Mouse (Mus musculus) embryo, embryonic 10.5 days (tissue): Measurements from ENCODE around the gene Cda.
A peak's percentile ranks its signal among the peaks of the same experiment; 100 is the strongest.

Experiments
- DNase-seq: peaks from one replicate; pipeline ENCODE4 v3.0.0-alpha.2; 2015; ENCODE audit warnings: low spot score

The Cda gene

DNA sequence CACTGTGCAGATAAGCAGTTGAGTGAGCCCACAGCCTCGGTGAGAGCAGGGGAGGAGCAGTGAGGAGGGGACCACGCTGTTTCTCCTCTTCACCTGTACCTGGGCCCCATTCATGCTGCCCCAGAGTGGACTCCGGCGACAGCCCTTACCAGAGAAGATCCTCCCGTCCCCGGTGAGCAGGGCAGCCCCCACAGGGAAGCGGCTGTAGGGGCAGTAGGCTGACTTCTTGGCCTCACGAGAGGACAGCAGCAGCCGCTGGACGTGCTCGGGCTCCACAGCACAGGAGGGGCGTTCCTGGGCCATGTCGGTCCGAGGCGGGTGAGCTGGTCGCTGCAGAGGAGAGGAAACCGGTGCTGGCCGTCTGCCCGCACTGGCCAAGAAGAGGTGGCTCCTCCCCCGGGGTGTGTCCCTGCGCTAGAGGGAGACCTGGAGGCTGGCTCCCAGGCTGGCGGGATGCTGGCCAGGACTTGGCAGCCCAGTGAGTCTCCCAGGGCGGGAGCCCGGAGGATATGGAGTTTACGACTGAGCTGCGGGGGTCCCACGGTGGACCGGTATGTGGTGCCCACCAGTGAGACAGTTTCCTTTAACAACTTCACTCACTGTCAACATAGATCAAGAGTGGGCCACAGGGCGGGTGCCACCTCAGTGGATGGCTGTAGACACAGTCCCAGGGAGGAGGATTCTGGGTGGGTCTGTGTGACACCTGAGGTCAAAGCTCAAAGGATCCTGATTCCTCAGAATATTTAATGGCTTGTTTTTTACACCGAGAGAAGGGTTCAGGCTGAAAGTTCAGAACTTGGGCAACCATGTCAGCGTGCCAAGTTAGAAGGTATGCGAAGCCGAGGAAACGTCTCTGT, at the start of gene Cda:
Gene Cda (minus strand): TSS at position 352 of the 857 bp plus-strand sequence.
- peak; percentile 83 for DNase-seq

DNA sequence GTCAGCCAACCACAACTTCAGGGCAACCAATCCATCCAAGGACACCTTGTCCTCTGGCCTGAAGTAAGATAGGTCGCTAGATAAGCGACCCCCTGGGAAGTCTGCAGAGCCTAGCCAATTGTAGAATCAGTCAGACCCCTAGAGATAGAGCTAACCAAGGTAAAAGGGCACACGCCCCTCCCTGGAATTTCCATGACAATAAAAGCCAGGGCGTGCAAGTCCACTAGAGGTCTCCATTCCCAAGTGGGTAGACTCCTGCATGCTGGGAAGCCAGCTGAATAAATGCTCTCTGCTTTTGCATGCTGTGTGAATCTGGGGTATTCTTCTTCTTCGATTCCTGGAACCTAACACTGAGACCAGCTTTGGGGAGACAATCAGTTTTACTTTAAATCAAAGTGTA, 48.6 kb upstream of the Cda start:
- no peak for DNase-seq

DNA sequence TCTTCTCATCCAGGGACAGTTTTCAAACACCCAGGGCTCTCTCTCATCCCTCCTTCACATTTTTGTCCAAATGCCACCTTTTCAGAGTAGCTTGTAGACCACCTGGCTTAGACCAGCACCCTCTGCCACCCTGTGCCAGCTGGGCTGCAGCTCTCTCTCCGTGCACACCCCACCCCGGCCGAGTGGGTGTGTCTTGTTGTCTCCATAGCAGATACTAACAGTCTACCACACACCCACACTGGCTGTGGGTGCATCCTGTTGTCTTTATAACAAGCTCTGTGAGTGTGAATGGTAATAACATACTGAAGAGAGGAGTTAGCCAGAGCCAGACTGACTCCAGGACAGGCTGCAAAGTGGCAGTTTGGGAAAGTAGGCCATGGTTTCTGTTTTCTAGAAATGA, 48.2 kb upstream of the Cda start:
- no peak for DNase-seq

DNA sequence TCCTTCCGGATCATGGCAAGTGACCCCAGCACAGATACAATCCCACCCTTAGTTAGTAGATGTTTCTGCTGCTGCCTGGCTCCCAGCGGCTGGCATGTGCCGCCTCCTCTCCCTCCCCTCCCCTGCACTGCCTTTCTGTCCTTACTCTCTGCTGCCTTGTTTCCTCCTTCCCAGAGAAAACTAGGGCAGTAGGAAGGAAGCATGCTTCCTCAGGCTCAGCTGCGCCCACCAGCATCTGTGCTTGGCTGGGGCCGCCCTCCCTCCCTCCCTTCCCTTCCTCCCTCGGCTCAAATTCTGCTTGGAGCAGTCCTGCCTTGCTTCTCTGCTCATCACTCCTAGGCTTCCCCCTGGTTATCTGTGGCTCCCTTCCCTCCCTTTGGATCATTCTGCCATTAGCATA, 46.9 kb upstream of the Cda start:
- DNase-seq: peak; percentile 19

DNA sequence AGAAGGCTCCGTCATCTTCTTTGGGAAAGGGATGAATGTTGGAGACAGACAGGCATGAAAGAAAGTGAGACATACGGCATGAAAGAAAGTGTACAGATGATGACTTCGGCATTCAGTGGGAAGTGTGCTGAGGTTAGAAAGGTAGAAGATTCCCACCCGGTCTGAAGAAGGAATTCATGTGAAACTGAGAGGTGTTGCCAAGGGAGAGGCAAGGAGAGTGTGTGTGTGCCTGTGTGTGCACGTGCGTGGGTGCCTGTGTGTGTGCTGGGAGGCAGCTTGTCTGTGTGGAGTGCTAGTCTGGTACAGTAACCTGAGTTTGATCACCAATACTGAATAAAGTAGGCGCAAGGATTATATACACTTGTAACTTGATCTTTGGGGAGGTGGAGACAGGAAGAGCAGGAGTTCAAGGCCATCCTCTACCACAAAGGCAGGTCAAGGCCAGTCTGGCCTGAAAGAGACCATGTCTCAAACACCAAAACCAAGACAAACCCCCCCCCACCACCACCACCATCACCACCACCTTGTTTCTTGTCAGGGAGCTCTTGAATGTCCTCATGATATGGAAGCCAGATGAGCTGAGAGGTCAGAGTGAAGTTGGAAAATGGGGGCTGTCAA, 43.8 kb upstream of the Cda start:
- no peak for DNase-seq

DNA sequence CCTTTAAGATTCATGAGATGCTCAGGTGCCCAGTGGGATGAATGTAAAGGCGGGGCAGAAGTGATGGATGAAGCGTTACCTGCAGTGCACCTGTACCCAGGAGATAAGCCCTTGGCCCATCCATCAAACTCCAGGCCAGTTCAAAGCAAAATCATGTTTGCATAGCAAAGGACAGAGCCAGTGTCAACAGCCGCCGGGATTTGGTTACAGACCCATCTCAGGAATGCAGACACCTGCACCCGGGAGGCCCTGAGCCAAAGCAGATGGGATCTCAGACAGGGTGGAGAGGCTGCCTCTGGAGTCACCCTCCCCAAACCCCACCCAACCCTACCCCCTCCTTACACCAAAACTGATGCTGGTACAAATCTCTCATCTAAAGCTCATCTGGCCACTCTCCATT, 43.2 kb upstream of the Cda start:
- no peak for DNase-seq

DNA sequence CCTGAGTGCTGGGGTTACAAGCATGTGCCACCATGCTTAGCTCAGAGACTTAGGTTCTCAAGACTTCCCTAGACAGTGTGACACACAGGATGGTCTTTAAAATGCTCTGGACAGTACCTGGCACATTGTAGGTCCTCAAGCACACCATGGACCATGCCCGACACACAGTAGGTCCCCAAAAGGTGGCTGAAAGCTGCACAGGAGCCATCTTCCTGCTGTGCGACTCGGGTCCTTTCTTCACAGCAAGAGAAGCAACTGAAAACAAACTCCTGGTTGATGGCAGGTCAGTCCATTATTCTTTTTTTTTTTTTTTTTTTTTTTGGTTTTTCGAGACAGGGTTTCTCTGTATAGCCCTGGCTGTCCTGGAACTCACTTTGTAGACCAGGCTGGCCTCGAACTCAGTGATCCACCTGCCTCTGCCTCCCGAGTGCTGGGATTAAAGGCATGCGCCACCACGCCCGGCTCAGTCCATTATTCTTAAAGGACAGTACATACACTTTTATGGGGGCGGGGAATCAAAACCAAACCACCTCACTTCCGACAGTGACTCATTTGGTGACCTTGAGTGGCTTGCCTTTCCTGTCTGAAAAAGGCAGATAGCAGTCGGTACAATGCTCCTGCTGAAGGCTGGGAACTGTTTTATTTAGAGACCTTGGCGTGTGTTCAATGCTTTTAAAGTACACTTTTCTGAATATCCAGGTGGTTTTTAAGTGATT, 39.8 kb upstream of the Cda start:
- DNase-seq: no peak

DNA sequence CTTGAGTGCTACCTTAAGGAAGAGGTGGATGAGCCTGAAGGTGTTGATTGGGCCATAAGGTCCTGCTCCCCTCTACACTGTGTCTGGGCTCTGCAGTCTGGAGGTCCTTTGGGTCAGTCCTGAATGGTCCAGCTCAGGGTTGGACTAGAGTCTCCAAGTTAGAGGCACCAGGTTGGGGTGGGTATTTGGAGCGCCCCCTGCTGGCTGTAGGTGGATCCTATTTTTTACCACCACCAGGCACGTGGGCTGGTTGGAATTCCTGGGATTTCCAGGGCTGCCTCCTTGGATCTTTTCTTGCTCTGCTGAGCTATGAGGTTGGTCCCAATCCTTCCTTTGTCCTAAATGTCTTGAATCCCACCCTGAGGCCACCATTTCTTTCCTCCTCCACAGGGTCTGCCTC, 37.0 kb upstream of the Cda start:
- DNase-seq: peak; percentile 49

DNA sequence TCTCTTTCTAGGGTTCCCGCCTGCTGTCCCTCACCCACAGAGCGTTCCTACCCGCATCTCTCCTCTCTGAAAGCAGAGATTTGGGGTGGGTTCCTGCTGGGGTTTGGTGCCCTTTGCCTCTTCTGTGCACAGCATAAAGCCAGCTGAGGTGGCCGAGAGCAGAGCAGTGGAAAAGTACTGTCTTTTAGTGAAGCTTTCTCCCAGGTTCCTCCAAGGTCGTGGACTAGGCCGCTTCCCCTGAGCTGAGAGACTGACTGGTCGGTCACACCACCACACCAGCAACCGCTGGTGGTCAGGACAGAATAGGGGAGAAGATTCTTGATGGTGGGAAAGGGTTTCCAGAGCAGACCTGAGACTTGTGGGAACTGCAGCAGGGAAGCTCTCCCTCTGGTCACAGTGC, 28.9 kb upstream of the Cda start:
- no peak for DNase-seq

DNA sequence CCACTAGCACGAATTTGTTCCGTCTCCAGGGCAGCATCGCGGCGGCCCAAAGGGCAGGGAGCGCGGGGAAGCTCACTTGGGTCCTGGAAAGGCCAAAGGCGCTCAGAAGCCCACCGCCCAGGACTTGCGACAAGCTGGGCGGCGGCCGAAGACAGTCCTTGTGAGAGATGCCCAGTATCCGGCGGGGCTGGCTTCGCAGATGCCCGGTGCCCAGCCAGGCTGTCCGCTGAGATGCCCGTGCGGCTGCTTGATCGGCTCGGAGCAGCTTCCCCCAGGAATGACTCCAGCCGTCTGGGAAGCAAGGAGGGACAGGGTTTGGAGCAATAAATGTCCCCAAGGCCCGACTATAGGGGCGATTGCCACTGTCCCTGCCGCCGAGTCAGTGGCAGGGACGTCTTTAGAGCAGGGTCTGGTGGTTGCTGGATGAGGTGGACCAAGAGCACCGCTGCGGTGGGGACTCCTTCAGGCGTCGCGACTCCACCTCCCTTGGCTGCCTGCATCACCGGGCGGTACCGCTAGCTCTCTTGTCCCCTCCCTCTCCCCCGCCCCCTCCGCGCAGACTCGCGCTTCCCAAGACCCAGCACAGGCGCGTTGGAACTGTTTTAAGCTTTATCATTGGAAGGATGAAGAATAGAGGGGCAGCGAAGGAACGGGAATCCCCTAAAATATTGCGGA, 28.3 kb upstream of the Cda start, which contains the start of gene Fam43b:
Gene Fam43b (minus strand): TSS at position 558 of the 675 bp plus-strand sequence.
- peak; percentile 54 for DNase-seq

DNA sequence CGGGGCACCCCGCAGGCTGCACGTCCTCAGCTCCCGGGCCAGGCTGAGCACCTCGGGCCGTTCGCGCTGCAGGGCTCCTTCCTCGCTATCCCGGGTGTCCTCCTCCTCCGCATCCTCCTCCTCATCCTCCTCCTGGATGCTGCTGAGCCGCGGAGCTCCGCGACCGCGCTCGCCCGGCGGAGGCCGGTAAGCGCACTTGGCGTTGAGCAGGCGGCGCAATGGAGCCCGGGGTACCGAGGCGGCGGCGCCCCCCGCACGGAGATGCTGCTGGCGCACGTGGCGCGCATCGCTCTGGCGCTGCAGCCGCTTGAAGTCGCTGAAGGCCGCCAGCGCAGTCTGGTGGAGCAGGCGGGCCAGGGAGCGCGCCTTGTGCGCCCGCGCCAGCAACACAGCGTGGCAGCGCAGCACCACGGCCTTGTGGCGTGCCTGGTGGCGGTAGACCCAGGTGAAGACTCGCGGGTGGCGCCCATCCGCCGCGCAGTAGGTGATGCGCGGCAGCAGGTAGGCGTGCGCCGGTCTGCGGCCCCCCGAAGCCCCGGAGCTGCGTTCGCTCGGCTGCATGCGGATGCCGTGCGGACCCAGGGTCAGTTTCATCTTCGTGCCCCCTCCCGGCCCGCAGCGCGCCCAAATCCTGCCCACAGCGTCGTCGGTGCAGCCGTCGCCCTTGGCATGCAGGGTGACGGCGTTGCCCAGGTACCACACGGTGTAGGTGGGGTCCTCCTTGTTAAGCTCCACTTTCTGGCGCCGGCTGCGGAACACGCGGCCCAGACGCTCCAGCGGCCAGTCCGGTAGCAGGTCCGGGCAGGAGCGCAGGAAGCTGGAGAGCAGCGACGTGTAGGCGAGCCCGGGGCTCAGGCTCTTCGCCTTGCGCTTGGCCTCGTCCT, 27.5 kb upstream of the Cda start:
- DNase-seq: peak; percentile 43

DNA sequence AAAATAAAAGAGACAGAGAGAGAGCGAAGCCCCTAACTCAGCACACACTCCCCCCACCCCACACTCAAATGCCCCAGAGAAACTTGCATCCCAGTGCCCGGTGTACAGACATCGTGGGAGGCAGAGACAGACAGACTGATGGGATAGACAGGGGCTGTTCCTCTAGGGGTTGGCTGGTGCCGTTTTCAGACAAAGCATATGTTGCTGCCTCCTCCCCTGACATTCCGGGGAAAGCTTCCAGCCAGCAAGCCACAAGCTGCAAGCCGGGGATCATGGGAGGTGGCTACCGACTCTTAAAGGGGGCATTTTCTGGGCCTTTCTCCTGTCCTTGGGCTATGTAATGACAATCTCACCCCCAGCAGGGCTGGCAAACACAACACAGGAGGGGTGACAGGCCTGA, 25.9 kb upstream of the Cda start:
- no peak for DNase-seq

DNA sequence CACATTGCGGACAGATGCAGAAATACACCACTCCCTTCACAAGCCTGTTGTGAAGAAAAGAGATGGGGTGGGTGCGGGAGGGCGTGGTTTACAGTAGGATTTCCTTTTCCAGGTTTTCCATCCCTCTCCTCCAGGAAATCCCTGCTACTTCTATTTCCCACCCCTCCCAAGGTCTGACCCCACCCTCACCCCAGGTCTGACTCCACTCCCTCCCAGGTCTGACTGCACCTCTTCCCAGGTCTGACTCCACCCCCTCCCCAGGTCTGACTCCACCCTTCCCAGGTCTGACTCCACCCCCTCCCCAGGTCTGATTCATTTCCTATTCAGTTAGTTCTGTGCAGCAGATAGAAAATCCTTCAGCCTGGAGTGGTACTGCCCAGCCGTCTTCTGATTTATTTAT, 16.0 kb upstream of the Cda start:
- DNase-seq: no peak

DNA sequence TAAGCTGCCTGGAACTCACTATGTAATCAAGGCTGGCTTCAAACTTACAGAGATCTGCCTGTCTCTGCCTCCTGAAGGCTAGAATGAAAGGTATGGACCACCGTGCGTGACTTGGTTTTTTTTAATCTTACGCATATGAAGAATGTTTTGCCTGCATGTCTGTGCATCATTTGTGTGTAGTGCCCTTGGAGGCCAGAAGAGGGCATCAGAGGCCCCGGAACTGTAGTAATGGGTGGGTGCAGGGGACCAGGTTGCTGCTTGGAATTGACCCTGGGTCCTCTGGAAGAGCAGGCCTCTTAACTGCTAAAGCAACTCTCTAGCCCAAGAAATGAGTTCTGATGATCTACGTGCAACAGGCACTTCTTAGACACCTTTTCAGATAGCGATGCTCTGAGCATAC, 14.7 kb upstream of the Cda start:
- no peak for DNase-seq

DNA sequence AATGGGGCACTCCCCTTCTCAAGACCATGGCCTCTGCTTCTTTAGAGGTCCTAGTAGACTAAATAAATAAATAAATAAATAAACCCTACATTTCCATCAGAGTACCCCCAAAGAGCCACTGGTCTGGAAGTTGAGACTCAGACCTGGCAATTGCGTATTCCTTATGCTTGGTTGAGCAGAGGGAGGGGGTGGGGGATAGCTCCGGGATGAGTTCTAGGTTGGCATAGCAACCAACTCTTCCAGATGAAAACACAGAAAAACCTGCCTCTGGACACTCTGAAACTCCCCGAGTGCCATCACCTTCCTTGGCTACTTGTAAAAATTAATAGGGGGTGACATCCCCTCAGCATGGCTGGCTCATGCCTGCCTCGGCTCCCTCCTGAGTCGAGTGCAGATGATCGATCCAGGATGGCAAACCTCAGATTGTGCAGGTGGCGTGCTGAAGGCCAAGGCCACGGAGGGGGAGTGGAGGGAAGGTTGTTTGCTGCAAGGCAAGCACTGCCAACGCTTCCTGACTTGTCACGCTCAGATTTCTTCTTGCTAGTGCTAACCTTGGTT, 12.4 kb upstream of the Cda start:
- DNase-seq: peak; percentile 45

DNA sequence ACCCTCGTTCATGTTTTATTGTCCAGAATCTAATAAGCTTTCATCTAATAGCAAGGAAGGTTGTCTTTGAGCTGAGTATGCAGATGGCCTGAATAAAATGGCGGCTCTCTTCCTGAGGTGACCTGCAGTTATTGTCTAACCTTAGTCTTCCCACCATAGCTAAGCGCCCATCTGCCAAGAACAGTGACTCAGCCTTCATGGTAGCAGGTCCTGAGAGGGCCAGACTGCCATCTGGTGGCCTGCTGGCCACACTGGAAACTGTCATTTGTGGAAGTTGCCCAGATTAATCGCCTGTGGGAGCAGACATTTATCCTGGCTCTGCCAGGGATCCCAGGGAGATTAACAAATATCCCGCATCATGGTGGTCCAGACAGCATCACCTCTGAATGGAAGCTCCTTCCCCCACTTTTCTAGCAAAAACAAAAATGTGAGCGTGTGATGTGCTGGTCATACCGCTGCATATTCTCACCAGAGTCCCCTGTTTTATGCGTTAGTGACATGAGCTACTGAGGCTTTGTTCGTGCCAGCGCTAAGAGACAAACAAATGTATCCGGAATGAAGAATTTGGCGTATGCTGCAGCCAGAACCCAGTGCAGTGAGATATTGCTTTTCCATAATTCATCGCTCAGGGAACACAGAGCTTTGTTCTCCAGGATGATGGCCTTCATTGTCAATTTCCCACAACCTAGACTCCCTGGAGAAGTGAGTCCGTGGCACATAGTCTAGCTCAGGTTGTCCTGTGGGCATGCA, 11.5 kb upstream of the Cda start:
- DNase-seq: peak; percentile 79

DNA sequence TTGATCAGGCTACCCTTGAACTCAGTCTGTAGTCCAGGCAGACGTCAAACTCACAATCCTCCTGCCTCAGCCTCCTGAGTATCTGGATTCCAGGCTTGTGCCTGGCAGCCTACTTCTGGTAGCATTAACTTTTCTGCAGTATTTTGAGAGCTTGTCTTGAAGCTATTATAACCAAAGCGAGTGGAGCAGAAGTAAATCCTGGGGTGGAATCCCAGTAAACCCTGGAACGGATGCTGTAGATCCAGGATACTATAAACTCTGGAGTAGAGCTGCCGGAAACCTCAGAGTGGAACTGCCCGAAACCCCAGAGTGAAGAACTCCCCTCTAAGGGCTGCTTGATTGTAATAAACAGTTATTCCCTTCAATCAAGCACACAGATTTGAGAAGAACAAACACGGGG, 9.7 kb upstream of the Cda start:
- peak; percentile 82 for DNase-seq

DNA sequence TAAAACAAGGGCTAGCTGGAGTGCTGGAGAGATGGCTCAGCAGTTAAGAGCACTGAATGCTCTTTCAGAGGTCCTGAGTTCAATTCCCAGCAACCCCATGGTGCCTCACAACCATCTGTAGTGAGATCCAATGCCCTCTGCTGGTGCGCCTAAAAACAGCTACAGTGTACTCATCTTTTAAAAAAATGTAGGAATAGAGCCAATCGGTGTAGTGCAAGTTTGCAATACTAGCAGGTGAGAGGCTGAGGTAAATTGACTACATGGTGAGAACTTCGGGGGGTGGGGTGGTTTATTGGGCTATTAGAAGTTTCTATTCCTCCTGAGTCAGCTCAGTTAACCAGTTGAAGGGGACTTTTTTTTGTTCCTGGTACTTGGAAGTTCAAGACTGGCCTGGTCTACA, 7.3 kb upstream of the Cda start:
- no peak for DNase-seq

DNA sequence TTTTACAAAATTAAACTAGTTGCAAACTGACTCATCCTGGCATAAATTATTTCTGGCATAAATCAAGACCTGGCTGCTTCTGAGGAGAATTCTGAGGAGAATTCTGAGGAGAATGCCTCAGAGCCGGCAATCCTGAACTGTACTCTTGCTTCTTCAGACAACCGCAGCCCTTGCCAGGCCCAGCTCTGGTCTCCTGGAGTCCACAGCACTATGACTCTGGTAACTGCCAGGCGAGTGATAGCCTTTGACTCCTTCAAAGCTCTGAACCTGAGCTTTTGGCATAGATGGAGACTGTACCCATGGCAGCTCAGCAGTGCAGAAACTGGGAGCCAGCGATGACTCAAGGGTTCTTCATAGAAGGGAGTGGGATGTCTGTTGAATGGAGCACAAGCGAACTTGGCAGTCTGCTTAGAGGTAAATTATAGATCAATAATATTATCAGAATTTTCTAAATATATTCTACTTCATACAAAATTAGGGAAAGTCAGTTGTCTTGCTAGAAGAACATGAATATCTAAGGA, 3.3 kb upstream of the Cda start:
- no peak for DNase-seq
